Mouse (Mus musculus) induced T-regulatory cell, adult 2 months (primary cell): ENCODE results near the gene Sf3a2.

Experiments used
- DNase-seq: peaks from one replicate; pipeline ENCODE4 v3.0.0-alpha.2; 2012; ENCODE audit warnings: low read depth

Sf3a2 gene

GRCm38 (mm10) chr10:80798150-80799006, at the start of gene Sf3a2, which contains the start of gene Plekhj1:
Gene Sf3a2 (plus strand): TSS chr10:80798198.
Gene Plekhj1 (minus strand): TSS chr10:80798626.
- DNase-seq: peak; percentile 99

GRCm38 (mm10) chr10:80748609-80749008, 49.4 kb upstream of the Sf3a2 start:
- DNase-seq: peak; percentile 85

- DNase-seq: peak; percentile 87
Measured at GRCm38 (mm10) chr10:80751188-80751832, 46.7 kb upstream of the Sf3a2 start.

GRCm38 (mm10) chr10:80752079-80752625, 45.8 kb upstream of the Sf3a2 start:
- DNase-seq: peak; percentile 91

GRCm38 (mm10) chr10:80754594-80755290, 43.3 kb upstream of the Sf3a2 start, which contains the start of gene Dot1l:
Gene Dot1l (plus strand): TSS chr10:80755206.
- peak; percentile 99 for DNase-seq

DNA sequence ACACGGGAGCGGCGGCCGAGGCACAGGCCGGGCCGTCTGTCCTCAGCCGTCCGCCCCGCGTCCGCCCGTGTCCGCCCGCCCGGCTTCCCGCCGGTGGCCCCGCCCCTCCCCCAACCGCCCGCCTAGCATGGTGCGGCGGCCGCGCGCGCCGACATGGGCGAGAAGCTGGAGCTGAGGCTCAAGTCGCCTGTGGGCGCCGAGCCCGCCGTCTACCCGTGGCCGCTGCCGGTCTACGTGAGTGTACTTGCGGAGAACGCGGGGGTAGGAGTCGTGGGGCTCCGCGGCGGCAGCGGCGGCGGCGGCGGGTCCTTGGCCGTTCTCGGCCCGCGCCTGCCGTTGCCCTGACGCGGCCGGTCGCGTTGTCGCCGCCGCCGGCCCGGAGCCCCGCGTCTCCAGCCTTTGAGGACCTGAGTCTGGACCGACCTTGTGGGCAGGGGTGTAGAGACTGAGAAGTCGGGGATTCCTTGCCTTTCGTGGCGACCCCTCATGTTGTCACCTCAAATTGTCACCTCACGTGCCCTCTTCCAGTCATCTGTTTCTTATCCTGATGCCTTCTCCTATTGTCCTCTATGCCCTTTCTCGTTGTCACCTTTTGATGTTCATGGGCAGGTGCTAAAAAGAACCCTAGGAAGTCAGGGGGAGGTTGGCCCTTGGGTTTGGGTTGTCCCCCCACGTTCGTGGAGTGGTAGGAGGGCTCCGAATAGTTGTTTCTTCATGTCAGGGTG, 42.5 kb upstream of the Sf3a2 start:
- no peak for DNase-seq

DNA sequence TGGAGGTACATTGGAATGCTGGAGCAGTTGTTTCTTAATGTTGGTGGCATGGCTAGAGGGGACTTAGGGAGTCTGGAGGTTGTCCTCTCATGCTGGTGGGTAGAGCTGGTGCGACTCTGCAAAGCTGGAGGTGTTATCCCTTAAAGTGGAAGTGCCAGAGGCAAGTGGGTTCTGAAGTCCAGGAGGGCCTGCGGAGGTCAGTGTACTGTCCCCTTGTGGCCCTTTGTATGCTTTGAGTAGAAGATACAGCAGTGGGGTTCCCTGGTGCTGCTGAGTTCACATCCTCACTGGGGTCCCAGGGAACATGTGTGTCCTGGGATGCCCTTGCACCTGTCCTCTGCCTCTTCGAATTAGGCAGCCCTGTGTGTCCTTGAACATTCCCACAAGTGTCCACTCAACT, 41.9 kb upstream of the Sf3a2 start:
- DNase-seq: no peak

- no peak for DNase-seq
Measured at GRCm38 (mm10) chr10:80756509-80756908, 41.5 kb upstream of the Sf3a2 start.

DNA sequence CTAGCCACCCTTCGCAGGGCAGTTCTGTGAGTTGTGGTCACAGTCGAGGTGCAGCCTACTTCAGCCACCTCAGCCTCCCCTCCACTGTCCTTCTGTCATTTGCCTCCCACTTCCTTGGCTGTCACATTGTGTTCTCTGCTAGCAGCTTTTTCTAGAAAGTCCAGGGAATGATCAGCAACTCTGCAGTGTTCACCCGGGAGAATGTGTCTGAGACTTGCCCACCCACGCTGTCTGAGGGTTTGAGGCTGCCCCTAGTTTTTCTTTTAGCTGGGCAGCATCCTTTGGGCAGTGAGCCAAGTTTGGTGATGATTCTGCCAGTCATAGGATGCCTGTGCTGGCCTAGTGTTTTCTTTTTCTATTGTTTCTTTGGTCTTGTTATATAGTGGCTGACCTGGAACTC, 41.0 kb upstream of the Sf3a2 start:
- DNase-seq: peak; percentile 43

DNA sequence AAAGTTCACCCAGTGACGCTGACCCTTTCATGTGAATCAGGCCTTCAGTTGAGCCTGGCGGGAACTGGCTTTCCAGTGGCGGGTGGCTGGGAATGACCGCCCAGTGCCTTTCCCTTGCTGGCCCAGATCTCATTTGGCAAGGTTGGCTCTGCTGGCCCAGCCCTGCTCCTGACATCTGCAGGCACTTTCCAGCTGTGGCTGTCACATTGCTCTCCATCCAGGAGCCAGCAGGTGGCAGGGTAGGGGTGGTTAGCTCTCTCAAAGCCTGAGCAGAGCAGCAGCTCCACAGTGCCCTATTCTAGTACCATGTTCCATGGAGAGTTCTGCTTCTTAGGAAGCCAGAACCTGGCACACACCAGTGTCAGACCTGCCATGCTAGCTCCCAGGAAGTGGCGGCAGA, 40.3 kb upstream of the Sf3a2 start:
- peak; percentile 82 for DNase-seq

DNA sequence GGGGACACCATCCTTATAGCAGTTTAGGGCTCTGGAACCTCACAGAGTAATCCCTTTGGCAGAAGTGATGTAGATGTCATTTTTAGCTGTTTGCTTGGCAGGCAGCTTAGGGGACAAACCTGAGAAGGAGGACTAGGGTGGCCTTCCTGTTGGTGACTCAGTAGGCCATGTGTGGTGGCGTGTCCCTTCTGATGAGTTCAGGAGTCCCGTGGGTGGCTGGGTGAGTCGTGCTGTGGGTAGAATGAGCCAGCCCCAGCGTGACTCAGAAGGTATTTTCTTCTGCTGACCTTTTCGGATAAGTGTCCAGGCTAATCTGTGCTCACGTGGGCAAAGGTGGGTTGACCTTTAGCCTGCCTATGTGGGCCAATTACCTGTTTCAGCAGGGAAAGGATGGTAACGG, 39.3 kb upstream of the Sf3a2 start:
- peak; percentile 45 for DNase-seq

DNA sequence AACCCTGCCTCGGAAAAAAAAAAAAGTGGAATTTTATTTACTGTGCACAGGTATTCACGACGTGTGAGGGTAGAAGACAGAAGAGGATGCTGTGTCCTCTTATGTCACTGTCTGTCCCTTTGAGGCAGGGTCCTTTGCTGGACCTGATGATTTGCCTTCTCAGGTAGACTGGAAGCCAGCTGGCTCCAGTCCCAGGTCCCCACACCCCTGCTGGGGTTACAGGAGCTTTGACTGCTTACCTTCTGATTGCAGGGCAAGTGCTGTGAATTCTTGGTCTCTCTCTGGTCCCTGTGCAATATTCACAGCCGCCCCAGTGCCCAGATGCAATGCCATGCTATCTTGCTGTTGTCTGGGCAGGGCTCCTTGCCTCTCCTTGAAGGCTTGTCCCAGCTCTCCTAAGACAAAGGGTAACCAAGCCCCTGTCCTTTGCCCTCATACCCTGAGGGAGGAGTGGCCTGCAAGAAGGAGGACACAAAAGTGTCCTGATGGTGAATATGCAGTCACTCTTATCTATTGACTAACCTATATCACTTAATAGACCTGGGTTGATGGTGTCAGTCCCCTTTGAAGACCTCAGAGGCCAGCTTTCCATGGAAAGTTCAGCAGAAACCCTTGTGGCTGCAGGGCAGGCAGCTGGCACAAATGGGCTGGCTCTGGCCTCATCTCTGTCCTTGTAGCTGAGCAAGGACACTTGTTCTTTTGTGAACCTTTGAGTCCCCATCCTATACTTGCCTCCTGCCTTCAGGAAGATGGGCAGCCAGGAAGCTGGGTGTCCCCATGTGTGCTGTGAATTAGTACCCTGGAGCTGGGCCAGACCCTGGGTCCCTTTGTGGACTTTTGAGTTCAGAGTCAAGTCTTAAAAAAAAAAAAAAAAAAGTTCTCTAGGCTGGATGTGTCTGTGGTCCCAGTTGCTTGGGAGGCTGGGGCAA, 37.1 kb upstream of the Sf3a2 start:
- DNase-seq: no peak

- no peak for DNase-seq
Measured at GRCm38 (mm10) chr10:80761821-80762220, 36.2 kb upstream of the Sf3a2 start.

DNA sequence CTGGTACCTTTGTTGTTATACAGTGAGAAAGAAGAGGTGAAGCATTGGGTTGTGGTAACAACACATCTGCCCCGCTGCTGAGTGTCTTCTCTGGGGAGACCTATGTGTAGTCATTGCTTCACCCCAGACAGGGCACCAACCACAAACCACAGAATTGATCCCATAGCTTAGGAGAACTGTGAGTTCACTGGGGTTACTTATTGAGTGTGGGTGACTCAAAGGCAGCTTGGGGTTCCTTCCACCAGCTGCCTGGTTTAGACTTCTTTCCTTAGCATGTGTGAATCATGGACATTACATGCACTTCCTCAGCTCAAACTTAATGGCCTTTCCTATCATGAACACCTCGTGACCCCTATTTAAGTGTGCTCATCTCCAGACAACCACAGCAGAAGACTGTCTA, 34.5 kb upstream of the Sf3a2 start:
- peak; percentile 65 for DNase-seq

DNA sequence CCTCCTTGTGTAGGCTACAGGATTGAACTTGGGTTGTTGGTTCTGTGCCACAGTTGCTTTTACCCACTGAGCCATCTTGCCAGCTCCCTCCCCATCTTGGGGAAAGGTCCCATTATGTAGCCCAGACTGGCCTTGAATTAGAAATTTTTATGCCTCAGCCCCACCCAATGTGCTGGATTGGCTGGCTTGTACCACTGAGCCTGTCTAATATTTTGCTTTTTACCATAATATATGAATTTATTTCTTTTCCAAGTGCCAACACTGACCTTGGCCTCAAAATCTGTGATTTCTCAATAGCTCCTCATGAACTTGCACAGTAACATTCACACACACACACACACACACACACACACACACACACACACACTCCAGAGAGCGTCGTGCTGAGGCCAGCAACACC, 32.3 kb upstream of the Sf3a2 start:
- no peak for DNase-seq

GRCm38 (mm10) chr10:80766161-80766815, 31.7 kb upstream of the Sf3a2 start:
- DNase-seq: no peak

GRCm38 (mm10) chr10:80768365-80768764, 29.6 kb upstream of the Sf3a2 start:
- DNase-seq: no peak

DNA sequence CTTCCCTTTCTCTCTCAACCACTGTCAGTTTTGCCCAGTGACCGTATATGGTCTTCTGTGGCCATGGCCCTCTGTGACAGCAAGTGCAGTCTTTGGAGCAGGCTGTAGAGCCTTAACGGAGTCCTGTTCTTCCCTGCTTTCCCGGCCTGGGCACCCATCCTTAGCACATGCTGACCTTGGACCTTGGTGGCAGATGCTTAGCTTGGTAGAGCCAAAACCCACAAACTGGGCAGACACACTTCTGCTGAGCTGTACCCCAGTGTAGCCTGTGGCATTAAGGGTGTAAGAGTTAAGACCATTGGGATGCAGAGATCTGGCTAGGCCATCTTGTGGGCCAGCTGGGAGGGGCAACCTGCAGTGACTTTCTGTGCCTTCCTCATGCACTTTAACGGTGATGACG, 24.2 kb upstream of the Sf3a2 start:
- DNase-seq: no peak

- DNase-seq: peak; percentile 81
Measured at GRCm38 (mm10) chr10:80774549-80774948, 23.4 kb upstream of the Sf3a2 start.

DNA sequence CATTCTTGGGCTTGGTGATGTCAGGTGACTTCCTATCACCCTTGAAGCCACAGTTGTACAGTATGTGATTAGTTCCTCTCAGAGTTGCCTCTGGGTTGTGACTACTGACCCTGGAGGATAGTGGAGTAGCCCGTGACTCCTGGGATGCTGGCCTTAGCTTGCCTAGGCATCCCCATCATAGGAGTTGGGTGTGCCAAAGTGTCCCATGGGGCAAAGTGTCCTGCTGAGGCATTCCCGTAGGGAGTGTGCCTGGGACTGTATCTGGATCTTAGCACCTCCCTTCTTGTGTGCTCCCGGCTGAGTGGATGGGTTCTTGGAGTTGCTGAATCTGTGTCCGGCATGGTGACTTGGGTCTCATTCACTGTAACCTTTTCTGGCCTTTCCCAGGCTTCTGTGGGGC, 23.0 kb upstream of the Sf3a2 start:
- no peak for DNase-seq
